8 mouse cellular contexts compared by ENCODE assay signal in the genomic region with DNA sequence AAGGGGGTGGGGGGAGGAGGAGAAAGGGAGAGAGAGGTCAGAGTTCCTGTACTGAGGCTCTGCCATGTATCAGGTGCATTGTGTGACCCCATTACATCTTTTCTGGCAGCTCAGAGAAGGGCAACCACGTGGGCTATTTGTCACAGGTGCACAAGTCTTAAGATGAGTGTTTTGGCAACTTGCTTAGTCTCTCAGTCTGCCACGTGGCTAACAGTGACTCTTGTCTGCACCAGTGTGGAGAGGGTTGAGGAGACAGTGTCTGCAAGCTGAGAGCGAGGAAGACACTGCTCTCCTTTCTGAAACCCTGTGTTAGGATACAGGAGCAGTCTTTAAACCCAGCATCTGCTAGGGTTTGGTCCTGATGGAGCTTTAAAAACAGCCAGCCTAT. TPM values are rescaled to one million over a fixed set of nuclear protein-coding genes. Genes with fewer than 3 reads are reported as not detected.
DNase-seq lines count a peak whose midpoint lies in the region; ATAC-seq and TF ChIP-seq lines count a peak whose summit lies in the region.

No protein-coding gene starts in this region.

- intact Hi-C loops in gastrocnemius, postnatal 36 days (cut with DNase I): no loop called here

- H3K27ac ChIP-seq in midbrain, embryonic 11.5 days (ENCODE audit: low read depth, low read length): no peak overlapping the region
- no peak overlapping the region for H3K27ac ChIP-seq in midbrain, embryonic 14.5 days (replicated peaks; ENCODE audit: low read depth, low read length)
- H3K27ac ChIP-seq in intestine, postnatal 0 days (ENCODE audit: low read depth, low read length): no peak overlapping the region

- H3K4me3 ChIP-seq in midbrain, embryonic 11.5 days (ENCODE audit: low read depth, low read length): no peak overlapping the region
- no peak overlapping the region for H3K4me3 ChIP-seq in midbrain, embryonic 14.5 days (replicated peaks; ENCODE audit: low read depth, low read length)
- H3K4me3 ChIP-seq in intestine, postnatal 0 days (ENCODE audit: low read depth, low read length): no peak overlapping the region

- H3K36me3 ChIP-seq in midbrain, embryonic 11.5 days (ENCODE audit: control insufficient read depth, insufficient read depth, low read length): no peaks in the 10 kb centered on the region
- H3K36me3 ChIP-seq in midbrain, embryonic 14.5 days (ENCODE audit: control insufficient read depth, insufficient read depth, low read length): no peaks in the 10 kb centered on the region
- no peaks in the 10 kb centered on the region for H3K36me3 ChIP-seq in intestine, postnatal 0 days (ENCODE audit: control insufficient read depth, insufficient read depth)

- no peaks in the 10 kb centered on the region for H3K4me1 ChIP-seq in midbrain, embryonic 11.5 days (ENCODE audit: control insufficient read depth, insufficient read depth, low read length)
- H3K4me1 ChIP-seq in midbrain, embryonic 14.5 days (ENCODE audit: control insufficient read depth, insufficient read depth, low read length): peaks cover 4% of the 10 kb centered on the region; the same call in 1 of the 2 replicates
- no peaks in the 10 kb centered on the region for H3K4me1 ChIP-seq in intestine, postnatal 0 days (replicated peaks; ENCODE audit: control insufficient read depth, insufficient read depth, low read length)

- no peak for ATAC-seq in midbrain, embryonic 11.5 days (ENCODE audit: low FRiP score)
- no peak for ATAC-seq in midbrain, embryonic 14.5 days (ENCODE audit: low FRiP score, low TSS enrichment)
- ATAC-seq in inflammation-experienced regulatory T-cells, adult 6 months: peak; percentile 24
- no peak for ATAC-seq in intestine, postnatal 0 days

- 62% methylated on average over 3 of the region's 3 CpGs for WGBS in midbrain, embryonic 11.5 days
- WGBS in midbrain, embryonic 14.5 days: 75% methylated on average over 3 of the region's 3 CpGs
- 54% methylated on average over 3 of the region's 3 CpGs for WGBS in intestine, postnatal 0 days

- no peak for TF ChIP-seq CTCF in intestine, postnatal 0 days (IDR thresholded peaks at IDR 0.05; ENCODE audit: low read depth)

- H3K9me3 ChIP-seq in midbrain, embryonic 11.5 days (ENCODE audit: control insufficient read depth, low read length): no peaks in the 10 kb centered on the region
- no peaks in the 10 kb centered on the region for H3K9me3 ChIP-seq in midbrain, embryonic 14.5 days (ENCODE audit: control insufficient read depth, low read length)
- H3K9me3 ChIP-seq in intestine, postnatal 0 days (ENCODE audit: control insufficient read depth): no peaks in the 10 kb centered on the region

- no peaks in the 10 kb centered on the region for H3K27me3 ChIP-seq in midbrain, embryonic 11.5 days (ENCODE audit: control insufficient read depth, insufficient read depth, low read length)
- no peaks in the 10 kb centered on the region for H3K27me3 ChIP-seq in midbrain, embryonic 14.5 days (ENCODE audit: control insufficient read depth, insufficient read depth, low read length)
- H3K27me3 ChIP-seq in intestine, postnatal 0 days (replicated peaks; ENCODE audit: control insufficient read depth, insufficient read depth, low read length): no peaks in the 10 kb centered on the region

- no peak overlapping the region for H3K9ac ChIP-seq in midbrain, embryonic 11.5 days (ENCODE audit: low read length)
- H3K9ac ChIP-seq in midbrain, embryonic 14.5 days (replicated peaks; ENCODE audit: low read length): no peak overlapping the region
- no peak overlapping the region for H3K9ac ChIP-seq in intestine, postnatal 0 days (ENCODE audit: low read depth, low read length)

- no peak overlapping the region for H3K4me2 ChIP-seq in midbrain, embryonic 11.5 days
- no peak overlapping the region for H3K4me2 ChIP-seq in midbrain, embryonic 14.5 days (ENCODE audit: low read length)
- no peak overlapping the region for H3K4me2 ChIP-seq in intestine, postnatal 0 days (replicated peaks; ENCODE audit: low read depth)

- DNase-seq in gastrocnemius, postnatal 25 days: peak; percentile 42
- DNase-seq in gastrocnemius, postnatal 36 days: no peak
- DNase-seq in midbrain, embryonic 11.5 days (ENCODE audit: low spot score, missing footprints): peak; percentile 51
- DNase-seq in midbrain, embryonic 14.5 days: no peak
- DNase-seq in thymus, postnatal 25 days: peak; percentile 79
- no peak for DNase-seq in right cerebral cortex, adult 2 months (ENCODE audit: low spot score in 2 of 2)

RNA-seq across cellular contexts. Expression of gene Mef2a, which starts 48.4 kb away (rescaled TPM):
- total RNA-seq in gastrocnemius, postnatal 25 days (2021): 10 to 100 TPM; 60.9 to 69.3 TPM
- 10 to 100 TPM; 73.8 to 74.0 TPM for total RNA-seq in gastrocnemius, postnatal 36 days (2021)
- polyA plus RNA-seq in midbrain, embryonic 11.5 days (2014; fragmentation: Nextera tagmentation; extraction: Ambion mirVana): 24.1 and 28.9 TPM in 2 replicates
- polyA plus RNA-seq in midbrain, embryonic 14.5 days (2014; fragmentation: Nextera tagmentation; extraction: Ambion mirVana): 38.9 and 45.2 TPM in 2 replicates
- 10 to 100 TPM; 11.4 to 12.0 (median 11.9) TPM for polyA plus RNA-seq in inflammation-experienced regulatory T-cells, adult 6 months (2017; shearing (Covaris generic))
- 18.3 and 19.9 TPM in 2 replicates for polyA plus RNA-seq in intestine, postnatal 0 days (2015; fragmentation: Nextera tagmentation; extraction: Ambion mirVana)

Comparison
In these comparisons a context has a peak if more than half of its experiments do, and no peak if none do; other contexts are left out.
1. DNase-seq: peak in gastrocnemius, postnatal 25 days (single experiment), midbrain, embryonic 11.5 days (single experiment) and thymus, postnatal 25 days (single experiment); none in gastrocnemius, postnatal 36 days (0 of 2), midbrain, embryonic 14.5 days (single experiment) and right cerebral cortex, adult 2 months (0 of 2).